Mouse (Mus musculus) brown adipose tissue, adult 24 weeks (tissue): ENCODE measurements around the gene Dnajc12. TPM values are rescaled to one million over a fixed set of nuclear protein-coding genes. Genes with fewer than 3 reads are reported as not detected.
A peak's percentile ranks its signal among the peaks of the same experiment; 100 is the strongest.

ENCODE experiments used
- H3K27ac ChIP-seq: fragments of 200-500 bp; replicated peaks from 2 replicates; pipeline ENCODE4 v1.5.1; 2012; ENCODE audit warnings: low read depth, mild to moderate bottlenecking, low read length
- H3K4me1 ChIP-seq: fragments of 200-500 bp; 2 replicates; pipeline ENCODE4 v1.6.1; 2012; ENCODE audit warnings: low read length, mixed read lengths; ENCODE audit not compliant: control insufficient read depth, insufficient read depth, insufficient read length
- H3K4me3 ChIP-seq: fragments of 200-500 bp; 2 replicates; pipeline ENCODE4 v1.5.1; 2012; ENCODE audit warnings: low read depth, mild to moderate bottlenecking, low read length, moderate library complexity; ENCODE audit not compliant: insufficient read depth
- polyA plus RNA-seq: library from polyadenylated mRNA; stranded (reverse); fragments of >200 nt; gene quantifications from 2 replicates; pipeline ENCODE4 v1.2.4, GENCODE M21; 2012; ENCODE audit not compliant: missing spikeins, insufficient read depth, insufficient read length

The Dnajc12 gene
- polyA plus RNA-seq, 1 experiment: 9.2 TPM

DNA sequence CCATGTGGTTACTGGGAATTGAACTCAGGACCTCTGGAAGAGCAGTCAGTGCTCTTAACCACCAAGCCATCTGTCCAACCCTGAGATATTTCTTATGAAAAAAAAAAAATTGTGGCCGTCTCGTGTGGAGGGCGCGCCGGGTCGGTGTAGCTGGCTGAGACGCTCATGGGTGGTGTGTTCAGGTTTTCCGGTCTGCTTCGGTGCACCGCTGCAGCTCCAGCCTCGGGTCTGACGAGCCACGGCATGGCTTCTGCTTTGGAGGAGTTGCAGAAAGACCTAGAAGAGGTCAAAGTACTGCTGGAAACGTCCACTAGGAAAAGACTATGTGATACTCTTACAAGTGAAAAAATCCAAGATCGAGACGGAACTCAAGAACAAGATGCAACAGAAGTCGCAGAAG is 30.5 kb downstream of the Dnajc12 start:
- H3K4me3 ChIP-seq: no peak overlapping the region
- H3K27ac ChIP-seq: no peak overlapping the region
- 0 out of 2 replicates have a peak, but pooled peaks cover 3% of the 10 kb centered on the region for H3K4me1 ChIP-seq

DNA sequence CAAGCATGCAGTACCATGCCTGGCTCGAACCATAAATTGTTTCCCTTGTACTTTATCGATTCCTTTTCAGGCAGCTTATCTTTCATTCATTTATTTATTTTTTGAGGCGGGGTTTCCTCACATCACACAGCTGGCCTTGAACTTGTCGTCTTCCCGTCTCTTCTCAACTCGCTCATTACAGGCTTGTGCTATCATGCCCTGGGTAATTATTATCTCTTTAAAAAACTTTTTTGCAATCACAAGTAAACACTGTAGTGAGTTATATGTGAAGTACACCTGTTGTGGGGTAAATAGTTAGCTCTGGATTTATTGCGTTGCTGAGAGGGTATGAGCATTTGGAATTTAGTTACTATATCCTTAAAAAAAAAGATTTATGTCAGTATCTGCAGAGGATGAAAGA is 33.0 kb downstream of the Dnajc12 start:
- H3K27ac ChIP-seq: no peak overlapping the region
- H3K4me3 ChIP-seq: no peak overlapping the region
- 0 out of 2 replicates have a peak, but pooled peaks cover 3% of the 10 kb centered on the region for H3K4me1 ChIP-seq

- Histone ChIP-seq H3K4me1 (0 out of 2 replicates have a peak, but pooled peaks cover 3% of the 10 kb centered on the region), H3K27ac (no peak overlapping the region), H3K4me3 (no peak overlapping the region)
Observed at GRCm38 (mm10) chr10:63415850-63416249, 33.6 kb downstream of the Dnajc12 start.

GRCm38 (mm10) chr10:63417061-63417460 is 34.8 kb downstream of the Dnajc12 start:
- 0 out of 2 replicates have a peak, but pooled peaks cover 3% of the 10 kb centered on the region for H3K4me1 ChIP-seq
- H3K27ac ChIP-seq: no peak overlapping the region
- no peak overlapping the region for H3K4me3 ChIP-seq

DNA sequence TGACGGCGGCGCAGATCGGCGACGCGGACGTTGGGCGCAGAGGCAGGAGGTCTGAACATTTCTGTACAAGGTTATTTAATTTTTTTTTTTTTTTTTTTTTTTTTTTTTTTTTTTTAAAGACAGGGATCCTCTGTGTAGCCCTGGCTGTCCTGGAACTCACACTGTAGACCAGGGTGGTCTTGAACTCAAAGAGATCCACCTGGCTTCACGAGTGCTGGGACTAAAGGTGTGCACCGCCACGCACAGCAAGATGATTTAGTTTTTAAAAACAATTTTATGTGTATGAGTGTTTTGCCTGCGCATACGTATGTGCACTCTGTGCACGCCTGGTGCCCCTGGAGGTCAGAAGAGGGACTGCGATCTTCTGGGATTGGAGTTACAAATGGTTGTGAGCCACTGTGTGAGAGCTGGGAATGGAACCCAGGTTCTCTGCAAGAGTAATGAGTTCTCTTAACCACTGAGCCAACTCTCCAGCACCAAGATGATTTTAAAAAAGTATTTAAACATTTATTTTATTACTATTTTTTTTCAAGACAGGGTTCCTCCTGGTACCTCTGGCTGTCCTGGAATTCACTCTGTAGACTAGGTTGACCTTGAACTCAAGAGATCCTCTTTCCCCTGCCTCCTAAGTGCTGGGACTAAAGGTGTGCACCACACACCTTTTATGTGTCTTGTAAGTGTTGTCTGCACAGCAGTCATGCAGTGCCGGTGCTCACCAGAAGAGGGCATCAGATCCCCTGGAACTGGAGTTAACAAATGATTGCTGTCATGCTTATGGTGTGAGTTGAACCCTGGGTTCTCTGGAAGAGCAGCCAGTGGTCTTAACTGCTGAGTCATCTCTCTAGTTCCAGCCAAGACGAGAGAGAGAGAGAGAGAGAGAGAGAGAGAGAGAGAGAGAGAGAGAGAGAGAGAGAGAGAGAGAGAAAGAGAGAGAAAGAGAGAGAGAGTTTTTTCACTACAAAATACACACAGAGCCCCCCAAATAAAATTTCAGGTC is 39.8 kb downstream of the Dnajc12 start, which contains the start of gene Gm7075:
Gene Gm7075 (minus strand): TSS at position 51 of the 997 bp plus-strand sequence.
- Histone ChIP-seq H3K4me3 (no peak within 1 kb of the TSS), H3K27ac (no peak within 1 kb of the TSS), H3K4me1 (0 out of 2 replicates have a peak, but pooled peaks cover 2% of the 10 kb centered on the region)

- no peak overlapping the region for H3K27ac ChIP-seq
- no peak overlapping the region for H3K4me3 ChIP-seq
- no peaks in the 10 kb centered on the region for H3K4me1 ChIP-seq
Observed at GRCm38 (mm10) chr10:63422736-63422992, 40.4 kb downstream of the Dnajc12 start.

- no peak overlapping the region for H3K4me3 ChIP-seq
- 0 out of 2 replicates have a peak, but pooled peaks cover 2% of the 10 kb centered on the region for H3K4me1 ChIP-seq
- no peak overlapping the region for H3K27ac ChIP-seq
Observed at GRCm38 (mm10) chr10:63423591-63424474, 41.6 kb downstream of the Dnajc12 start.

DNA sequence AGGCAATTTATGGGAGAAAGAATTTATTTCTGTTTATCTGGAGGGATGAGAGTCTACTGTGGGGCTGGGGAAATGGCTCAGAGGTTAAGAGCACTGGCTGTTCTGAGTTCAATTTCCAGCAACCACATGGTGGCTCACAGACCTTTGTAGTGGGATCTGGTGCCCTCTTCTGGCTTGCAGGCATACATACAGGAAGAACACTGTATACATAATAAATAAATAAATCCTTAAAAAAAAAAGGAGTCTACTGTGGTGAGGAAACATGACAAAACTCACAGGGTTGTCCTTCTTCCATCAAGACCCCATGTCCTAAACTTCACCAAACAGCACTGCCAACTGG is 42.2 kb downstream of the Dnajc12 start:
- Histone ChIP-seq H3K4me3 (no peak overlapping the region), H3K4me1 (0 out of 2 replicates have a peak, but pooled peaks cover 2% of the 10 kb centered on the region), H3K27ac (no peak overlapping the region)

GRCm38 (mm10) chr10:63427146-63427545 is 44.9 kb downstream of the Dnajc12 start:
- H3K27ac ChIP-seq: no peak overlapping the region
- H3K4me3 ChIP-seq: no peak overlapping the region
- H3K4me1 ChIP-seq: 0 out of 2 replicates have a peak, but pooled peaks cover 2% of the 10 kb centered on the region

DNA sequence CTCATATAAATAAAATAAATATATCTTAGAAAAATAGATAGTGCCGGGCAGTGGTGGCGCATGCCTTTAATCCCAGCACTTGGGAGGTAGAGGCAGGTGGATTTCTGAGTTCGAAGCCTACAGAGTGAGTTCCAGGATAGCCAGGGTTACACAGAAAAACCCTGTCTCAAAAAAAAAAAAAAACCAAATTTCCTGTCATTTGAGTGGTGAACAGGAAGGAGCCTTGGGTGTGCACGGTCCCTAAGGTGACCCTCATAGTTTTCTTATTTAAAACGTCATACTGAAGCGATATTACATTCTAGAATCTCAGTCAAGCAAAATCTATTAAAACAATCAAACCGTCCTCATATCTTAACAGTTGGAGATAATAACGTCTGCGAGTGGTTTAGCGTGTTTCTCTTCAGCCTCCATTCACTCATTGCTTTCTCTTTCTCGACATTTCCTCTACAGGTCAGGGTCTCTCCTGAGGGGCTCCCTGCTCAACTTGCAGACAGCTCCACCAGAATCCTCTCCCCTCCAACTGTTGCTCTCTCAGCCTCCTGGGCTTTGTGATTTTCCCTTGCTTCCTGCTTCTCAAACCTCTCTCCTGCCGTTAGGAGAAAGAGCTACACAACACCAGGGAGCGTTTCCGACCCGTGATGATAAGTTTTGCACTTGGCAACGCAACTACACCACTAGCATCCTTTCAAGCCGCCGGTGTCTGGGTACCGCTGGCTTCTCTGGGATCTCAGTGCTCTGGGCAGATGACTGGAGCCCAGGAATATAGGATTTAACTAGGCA is 46.2 kb downstream of the Dnajc12 start:
- Histone ChIP-seq H3K4me3 (peak overlapping the region; percentile 58), H3K27ac (no peak overlapping the region), H3K4me1 (0 out of 2 replicates have a peak, but pooled peaks cover 2% of the 10 kb centered on the region)

DNA sequence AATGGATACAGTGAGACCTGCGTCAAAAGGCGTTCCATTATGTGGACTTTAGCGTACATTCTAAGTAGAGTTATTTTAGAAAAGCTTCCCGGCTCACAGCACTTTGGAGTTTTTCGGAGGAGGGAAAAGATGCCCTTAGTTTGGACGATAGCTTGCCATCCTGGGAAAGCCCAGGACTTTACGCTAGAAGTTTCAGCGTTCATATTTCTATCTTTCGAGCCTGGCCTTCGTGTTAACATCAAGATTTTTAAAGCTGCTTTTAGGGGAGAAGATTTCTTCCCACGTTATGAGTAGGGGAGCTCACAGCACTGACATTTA is 46.7 kb downstream of the Dnajc12 start:
- no peak overlapping the region for H3K27ac ChIP-seq
- H3K4me3 ChIP-seq: peak overlapping the region; percentile 58
- 0 out of 2 replicates have a peak, but pooled peaks cover 2% of the 10 kb centered on the region for H3K4me1 ChIP-seq

DNA sequence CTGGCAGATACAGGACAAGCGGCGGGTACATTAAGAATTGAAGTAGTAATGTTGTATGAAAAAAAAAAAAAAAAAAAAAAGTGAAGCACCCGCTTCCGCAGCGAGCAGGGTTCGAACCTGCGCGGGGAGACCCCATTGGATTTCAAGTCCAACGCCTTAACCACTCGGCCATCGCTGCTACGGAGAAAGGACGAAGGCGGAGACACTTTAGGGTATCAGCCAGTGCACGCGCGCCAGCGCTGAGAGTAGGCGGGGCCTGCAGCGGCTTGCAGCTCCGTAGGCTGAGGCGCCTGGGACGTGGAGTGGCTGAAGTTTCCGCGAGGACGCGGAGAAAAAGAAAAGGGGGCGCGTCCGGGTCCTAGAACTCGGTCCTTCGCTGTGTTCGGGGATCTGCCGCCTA is 47.1 kb downstream of the Dnajc12 start:
- Histone ChIP-seq H3K4me3 (peak overlapping the region; percentile 84), H3K27ac (no peak overlapping the region)

DNA sequence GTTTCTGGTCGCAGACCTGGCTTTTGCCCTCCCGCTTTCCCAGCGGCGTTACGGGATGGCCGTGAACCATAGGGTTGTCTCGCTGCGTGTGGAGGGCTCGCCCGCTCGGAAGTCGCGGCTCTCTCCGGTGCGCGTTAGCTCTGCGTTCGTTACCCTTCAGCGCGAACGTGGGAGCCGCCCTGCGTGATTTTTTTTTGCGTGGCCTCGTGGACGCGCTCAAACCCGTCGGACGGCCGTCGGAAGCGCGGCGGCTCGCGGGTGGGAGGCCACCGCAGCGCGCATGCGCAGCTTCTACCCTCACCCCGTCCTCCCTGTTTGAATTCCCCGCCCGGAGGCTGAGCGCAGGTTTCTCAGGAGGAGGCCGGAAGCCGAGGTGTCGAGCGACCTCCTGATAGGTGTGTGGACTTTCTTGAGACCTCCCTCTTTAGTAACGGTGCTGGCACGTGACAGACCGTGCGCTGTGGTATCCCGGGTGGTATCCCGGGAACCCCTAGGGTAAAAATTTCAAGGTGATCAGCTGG is 47.6 kb downstream of the Dnajc12 start, which contains the start of gene Ctnna3:
Gene Ctnna3 (plus strand): TSS at position 314 of the 521 bp plus-strand sequence.
- Histone ChIP-seq H3K4me1 (0 out of 2 replicates have a peak, but pooled peaks cover 2% of the 10 kb centered on the region), H3K27ac (no peak within 1 kb of the TSS), H3K4me3 (peak within 1 kb of the TSS; percentile 84)

More for the DNA sequence above, 47.1 kb downstream of the Dnajc12 start:
- H3K4me1 ChIP-seq: 0 out of 2 replicates have a peak, but pooled peaks cover 2% of the 10 kb centered on the region

DNA sequence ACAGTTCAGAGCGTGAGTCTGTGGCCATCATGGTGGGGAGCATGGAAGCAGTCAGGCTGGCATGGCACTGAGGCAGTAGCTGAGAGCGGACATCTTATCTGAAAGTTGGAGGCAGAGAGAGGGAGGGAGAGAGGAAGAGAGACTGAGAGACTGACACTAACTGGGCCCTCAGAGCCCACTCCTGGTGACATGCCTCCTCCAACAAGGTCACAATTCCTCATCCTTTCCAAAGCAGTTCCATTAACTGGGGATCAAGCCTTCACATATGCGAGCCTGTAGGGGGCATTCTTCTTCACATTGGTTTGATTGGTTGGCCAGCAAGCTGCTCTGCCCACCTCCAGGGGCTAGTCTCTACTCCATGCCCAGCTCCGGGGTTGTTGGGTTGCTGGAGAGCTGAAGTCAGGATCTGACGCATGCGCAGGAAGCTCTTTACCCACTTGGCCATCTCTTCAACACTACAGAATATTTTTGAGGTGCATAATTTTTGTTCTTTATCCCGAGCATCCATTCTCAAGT is 49.0 kb downstream of the Dnajc12 start:
- 0 out of 2 replicates have a peak, but pooled peaks cover 2% of the 10 kb centered on the region for H3K4me1 ChIP-seq
- H3K27ac ChIP-seq: no peak overlapping the region
- no peak overlapping the region for H3K4me3 ChIP-seq
